Mouse (Mus musculus) bone marrow, adult 2 months (tissue): ENCODE measurements around the gene Ier3. TPM values are rescaled to one million over a fixed set of nuclear protein-coding genes. Genes with fewer than 3 reads are reported as not detected.
A peak's percentile ranks its signal among the peaks of the same experiment; 100 is the strongest.

Experiments used
- H3K27ac ChIP-seq: fragments of 200-500 bp; 2 replicates; pipeline ENCODE4 v1.5.1; 2012; ENCODE audit warnings: low read depth, mild to moderate bottlenecking, control low read depth, inconsistent platforms, low read length; ENCODE audit not compliant: control insufficient read depth, poor library complexity, insufficient read depth
- H3K4me1 ChIP-seq: fragments of 200-500 bp; 2 replicates; pipeline ENCODE4 v1.6.1; 2011; ENCODE audit warnings: low read length; ENCODE audit not compliant: control insufficient read depth, insufficient read depth
- H3K4me3 ChIP-seq: fragments of 200-500 bp; replicated peaks from 2 replicates; pipeline ENCODE3; 2011; ENCODE audit warnings: mild to moderate bottlenecking, low read depth, low read length, control low read depth; ENCODE audit not compliant: control insufficient read depth
- CTCF ChIP-seq: fragments of 200-500 bp; IDR thresholded peaks from 2 replicates; pipeline ENCODE4 v1.5.1; 2011; ENCODE audit warnings: low read length, control low read depth; ENCODE audit not compliant: control insufficient read depth, insufficient read depth
- POLR2A ChIP-seq: fragments of 200-500 bp; IDR thresholded peaks from 2 replicates; pipeline ENCODE4 v1.6.1; 2011; ENCODE audit warnings: low read depth, mild to moderate bottlenecking, control low read depth, low read length, borderline replicate concordance; ENCODE audit not compliant: control insufficient read depth
- WGBS: fragments of 180-500 bp; shearing (Covaris S2); methylation state at CpG from one replicate; pipeline ENCODE4 v1.1.7; 2018; 5-methylcytosine and 5-hydroxymethylcytosine counted together
- polyA plus RNA-seq: library from polyadenylated mRNA; stranded (reverse); fragments of >200 nt; gene quantifications from 2 replicates; pipeline ENCODE4 v1.2.4, GENCODE M21; 2011; ENCODE audit warnings: low replicate concordance; ENCODE audit not compliant: missing spikeins, insufficient read depth, insufficient read length

Gene Ier3
- 8.7 and 17.1 TPM in 2 replicates for polyA plus RNA-seq

GRCm38 (mm10) chr17:35821439-35822430, at the start of gene Ier3:
Ier3 (plus strand) TSS chr17:35821684.
- peaks cover 2% of the 10 kb centered on the region for H3K4me1 ChIP-seq
- peak within 1 kb of the TSS; percentile 74 for H3K4me3 ChIP-seq
- TF ChIP-seq POLR2A (peak; percentile 77), CTCF (no peak)
- H3K27ac ChIP-seq = peak within 1 kb of the TSS; percentile 80
- whole genome bisulfite sequencing = under 1% methylated on average over 62 of the region's 62 CpGs

GRCm38 (mm10) chr17:35776811-35777609, 44.5 kb upstream of the Ier3 start:
- peaks cover 2% of the 10 kb centered on the region; the same call in 1 of the 2 replicates for H3K4me1 ChIP-seq
- H3K4me3 ChIP-seq = no peak overlapping the region
- no peak for TF ChIP-seq CTCF
- TF ChIP-seq POLR2A = no peak
- no peak overlapping the region for H3K27ac ChIP-seq
- WGBS = 15% methylated on average over 13 of the region's 13 CpGs

- Histone ChIP-seq H3K27ac (no peak overlapping the region), H3K4me3 (no peak overlapping the region), H3K4me1 (peaks cover 2% of the 10 kb centered on the region; the same call in 1 of the 2 replicates)
- TF ChIP-seq POLR2A (no peak), CTCF (no peak)
- WGBS = 31% methylated on average over 6 of the region's 6 CpGs
These were observed 42.5 kb upstream of the Ier3 start for GRCm38 (mm10) chr17:35778965-35779364.

GRCm38 (mm10) chr17:35779466-35780205, 41.8 kb upstream of the Ier3 start:
- Histone ChIP-seq H3K4me3 (no peak overlapping the region), H3K27ac (no peak overlapping the region), H3K4me1 (peaks cover 2% of the 10 kb centered on the region; the same call in 1 of the 2 replicates)
- no peak for TF ChIP-seq CTCF
- TF ChIP-seq POLR2A = no peak
- WGBS = 29% methylated on average over 10 of the region's 10 CpGs

- no peak overlapping the region for H3K27ac ChIP-seq
- no peak overlapping the region for H3K4me3 ChIP-seq
- 15% methylated on average over 7 of the region's 7 CpGs for WGBS
- H3K4me1 ChIP-seq = peaks cover 2% of the 10 kb centered on the region; the same call in 1 of the 2 replicates
- no peak for TF ChIP-seq POLR2A
- TF ChIP-seq CTCF = no peak
These were observed 41.1 kb upstream of the Ier3 start for GRCm38 (mm10) chr17:35780362-35780761.

GRCm38 (mm10) chr17:35782398-35782797, 39.1 kb upstream of the Ier3 start:
- no peak overlapping the region for H3K27ac ChIP-seq
- TF ChIP-seq CTCF = peak; percentile 28; the same call in 1 of the 2 replicates
- TF ChIP-seq POLR2A = no peak

GRCm38 (mm10) chr17:35782924-35783323, 38.6 kb upstream of the Ier3 start:
- H3K27ac ChIP-seq = no peak overlapping the region
- no peaks in the 10 kb centered on the region for H3K4me1 ChIP-seq
- WGBS = 88% methylated on average over 5 of the region's 5 CpGs
- no peak overlapping the region for H3K4me3 ChIP-seq
- no peak for TF ChIP-seq CTCF
- TF ChIP-seq POLR2A = no peak

More at GRCm38 (mm10) chr17:35782398-35782797, 39.1 kb upstream of the Ier3 start:
- Histone ChIP-seq H3K4me3 (no peak overlapping the region), H3K4me1 (no peaks in the 10 kb centered on the region)
- 77% methylated on average over 2 of the region's 2 CpGs for WGBS

- H3K27ac ChIP-seq = no peak overlapping the region
- 69% methylated on average over 6 of the region's 6 CpGs for WGBS
- TF ChIP-seq POLR2A = no peak
- no peak for TF ChIP-seq CTCF
- no peaks in the 10 kb centered on the region for H3K4me1 ChIP-seq
- H3K4me3 ChIP-seq = no peak overlapping the region
These were observed 37.5 kb upstream of the Ier3 start for GRCm38 (mm10) chr17:35783944-35784343.
